Mouse (Mus musculus) erythroblast, embryonic 14.5 days (primary cell): ENCODE measurements at regions not wholly inside any gene's neighbourhood (a gene's known extent, or its start where the extent isn't known, plus 50 kb on each side); places are given as distances from the start of the nearest gene placed in this dataset.

Source experiments
- GATA1 ChIP-seq: IDR thresholded peaks from 2 replicates; pipeline ENCODE4 v1.6.1; 2012; ENCODE audit warnings: low read length, inconsistent platforms, mixed read lengths
- TAL1 ChIP-seq: IDR thresholded peaks from 3 replicates; pipeline ENCODE4 v1.6.1; 2012; ENCODE audit warnings: low read length, inconsistent platforms, mixed read lengths

DNA sequence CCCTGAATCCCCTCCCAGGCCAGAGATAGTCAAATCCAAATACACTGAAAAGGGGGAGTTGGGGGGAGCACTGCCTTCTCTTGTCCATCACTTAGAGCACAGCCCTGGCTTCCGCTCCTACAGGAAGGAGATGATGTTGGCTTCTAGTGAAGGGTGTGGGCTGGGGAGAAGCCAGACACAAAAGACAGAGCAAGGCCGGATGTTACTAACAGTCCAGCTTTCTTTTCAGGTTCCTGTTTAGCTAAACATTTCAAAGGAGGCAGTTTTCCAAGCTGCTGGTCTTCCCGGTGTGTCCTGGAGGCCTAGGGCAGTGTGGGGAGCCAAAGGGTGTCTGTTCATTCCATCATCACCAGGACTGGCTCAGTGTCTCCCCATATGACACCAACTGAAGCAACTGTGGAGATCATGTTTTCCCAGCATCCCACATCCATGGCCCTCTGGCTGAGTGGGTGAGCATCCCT, 223.8 kb downstream of the Qk start:
- no peak for TF ChIP-seq GATA1
- TF ChIP-seq TAL1 = no peak
